Mouse (Mus musculus): ENCODE data around the gene Fmnl2. TPM values are rescaled to one million over a fixed set of nuclear protein-coding genes. Genes with fewer than 3 reads are reported as not detected.
A peak's percentile ranks its signal among the peaks of the same experiment; 100 is the strongest.

Gene Fmnl2
- total RNA-seq, 1 experiment from 2014 or later, result 16.9 TPM

DNA sequence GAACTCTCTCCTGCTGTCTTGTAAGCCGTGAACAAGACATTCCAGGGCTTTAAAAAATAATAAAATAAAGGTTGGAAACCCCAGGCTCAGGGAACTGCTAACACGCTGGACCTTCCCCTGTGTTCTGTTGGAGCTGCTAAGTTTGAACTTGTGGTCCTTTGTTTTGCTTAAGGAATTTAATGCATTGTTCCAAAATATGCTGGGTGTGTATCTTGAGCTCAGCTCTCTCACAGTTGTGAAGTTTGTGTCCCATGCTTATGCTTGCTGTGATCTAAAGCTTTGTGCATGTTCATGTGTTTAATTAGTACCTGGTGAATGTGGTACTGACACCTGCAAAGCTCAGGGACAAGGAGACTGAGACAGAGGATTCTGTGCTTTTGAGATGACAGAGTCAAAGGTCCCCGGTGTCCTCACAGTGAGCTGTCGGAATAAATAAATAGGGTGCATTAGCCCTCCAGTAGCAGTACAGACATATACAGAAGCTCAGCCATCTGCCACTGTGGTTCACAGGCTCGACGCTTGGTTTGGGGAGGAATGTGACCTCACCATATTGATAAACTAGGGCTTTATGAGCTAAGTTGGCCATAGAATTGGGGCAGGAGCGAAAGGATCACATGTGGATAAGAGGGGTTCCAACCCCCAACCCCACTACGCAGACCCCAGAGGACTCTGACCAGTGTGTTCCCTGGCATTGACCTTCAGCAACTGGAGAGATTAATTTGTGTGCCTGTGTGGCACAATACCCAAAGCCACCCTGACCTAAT lies 100.3 kb downstream of the Fmnl2 start:
- no peak for DNase-seq

DNA sequence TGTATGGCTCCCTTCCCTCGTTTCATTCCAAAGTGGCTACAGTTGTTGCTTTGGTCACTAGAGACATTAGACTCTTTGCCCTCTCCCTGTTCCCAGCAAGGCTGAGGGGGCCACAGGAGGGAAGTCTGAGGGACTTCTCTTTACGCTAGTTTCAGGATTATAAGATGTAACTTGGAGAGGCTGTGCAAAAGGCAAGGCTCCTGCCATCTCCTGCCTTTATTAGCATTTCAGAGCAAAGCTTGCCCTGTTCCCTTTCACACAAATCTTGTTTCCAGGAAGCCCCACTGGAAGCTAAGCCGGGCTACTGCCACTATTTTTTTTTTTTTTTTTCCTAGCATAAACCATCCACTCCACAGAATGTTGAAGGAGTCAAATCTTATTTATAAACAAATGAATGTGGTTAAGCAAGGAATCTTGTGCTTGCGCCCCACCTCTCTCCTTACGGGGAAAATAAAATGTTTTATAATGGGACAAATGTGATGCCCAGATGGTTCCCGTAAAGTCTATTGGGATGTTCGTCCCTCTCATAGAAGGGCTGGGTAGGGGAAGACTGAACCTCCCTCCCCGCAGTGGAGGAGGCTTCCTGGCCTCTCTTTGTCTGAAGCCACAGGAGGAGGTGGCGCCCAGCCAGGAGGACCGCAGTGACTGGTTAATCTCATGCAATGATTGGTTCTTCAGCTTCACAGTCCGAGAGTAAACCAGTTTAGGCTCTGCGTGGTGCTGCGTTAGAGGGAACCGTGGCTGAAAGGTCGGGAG lies 101.1 kb downstream of the Fmnl2 start:
- peak; percentile 78 for DNase-seq

DNA sequence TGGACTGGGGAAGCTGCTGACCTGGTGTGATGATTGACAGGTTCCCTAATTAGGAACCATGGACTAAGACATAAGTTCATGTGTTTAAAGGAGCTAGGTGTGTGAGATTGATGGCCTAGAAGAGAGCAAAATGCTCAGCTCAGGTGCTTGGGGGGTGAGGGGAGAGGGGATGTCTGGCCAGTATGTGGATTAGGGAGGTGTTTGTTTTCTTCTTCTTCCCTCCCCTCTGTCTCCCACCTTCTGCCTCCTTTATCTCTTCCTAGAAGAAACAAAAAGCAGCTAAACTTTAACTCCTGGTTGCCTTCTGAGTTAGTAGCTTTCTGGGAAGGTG lies 101.6 kb downstream of the Fmnl2 start:
- DNase-seq, result no peak

DNA sequence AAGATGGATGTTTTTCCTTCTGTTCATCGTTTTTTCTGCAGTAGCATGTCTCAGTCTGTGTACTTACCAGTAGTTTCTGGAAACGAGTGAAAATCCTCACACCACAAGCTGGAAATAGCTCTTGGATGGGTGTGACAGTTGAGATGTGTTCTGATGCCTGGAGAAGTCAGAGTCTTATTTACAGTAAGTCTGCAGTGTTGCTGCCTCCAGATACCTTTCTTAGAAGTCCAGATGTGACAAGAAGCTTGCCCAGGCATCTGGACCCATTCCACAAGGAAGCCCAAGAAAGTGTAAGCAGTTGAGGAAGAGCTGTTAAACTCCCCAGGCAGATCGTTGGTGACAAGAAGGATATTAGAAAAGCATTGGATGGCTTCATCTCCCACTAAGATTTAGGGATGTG lies 102.3 kb downstream of the Fmnl2 start:
- DNase-seq, result no peak

DNA sequence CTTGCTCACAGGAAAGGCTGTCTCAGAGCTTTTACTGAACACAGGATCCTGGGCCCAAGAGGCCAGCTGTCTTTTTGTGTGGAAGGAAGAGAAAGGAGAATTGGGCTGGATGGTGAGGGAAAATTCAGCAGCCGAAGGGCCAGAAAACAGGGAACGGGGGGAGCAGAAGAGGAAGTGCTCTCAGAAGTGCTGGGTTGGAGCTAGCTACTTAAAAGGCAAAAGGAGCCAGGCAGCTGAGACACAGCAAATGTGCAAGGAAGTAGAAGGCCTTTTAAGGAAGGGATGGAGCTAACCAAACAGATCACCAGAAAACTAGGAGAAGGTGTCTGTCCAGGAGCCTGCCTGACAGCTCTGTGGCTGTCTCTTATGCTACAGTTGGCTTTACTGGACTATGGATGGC lies 103.0 kb downstream of the Fmnl2 start:
- no peak for DNase-seq

DNA sequence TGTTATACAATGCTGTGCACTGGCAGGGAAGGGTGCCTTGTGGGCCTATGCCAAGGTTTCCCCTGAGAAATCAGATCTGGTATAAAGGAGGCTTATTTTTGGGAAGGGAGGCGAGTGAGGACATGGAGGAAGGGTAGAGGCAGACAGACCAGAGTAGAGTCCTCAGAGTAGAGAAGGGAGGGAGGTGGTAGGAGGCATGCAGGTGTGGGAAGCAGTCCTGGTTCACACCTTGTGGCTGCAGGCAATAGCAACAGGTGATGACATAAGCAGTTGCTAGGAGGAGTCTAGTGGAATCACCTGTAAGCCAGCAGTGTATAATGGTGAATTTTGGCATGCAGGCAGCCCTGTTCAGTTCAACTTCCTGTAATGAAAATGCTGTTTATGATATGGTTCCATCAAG lies 105.8 kb downstream of the Fmnl2 start:
- DNase-seq, result no peak

DNA sequence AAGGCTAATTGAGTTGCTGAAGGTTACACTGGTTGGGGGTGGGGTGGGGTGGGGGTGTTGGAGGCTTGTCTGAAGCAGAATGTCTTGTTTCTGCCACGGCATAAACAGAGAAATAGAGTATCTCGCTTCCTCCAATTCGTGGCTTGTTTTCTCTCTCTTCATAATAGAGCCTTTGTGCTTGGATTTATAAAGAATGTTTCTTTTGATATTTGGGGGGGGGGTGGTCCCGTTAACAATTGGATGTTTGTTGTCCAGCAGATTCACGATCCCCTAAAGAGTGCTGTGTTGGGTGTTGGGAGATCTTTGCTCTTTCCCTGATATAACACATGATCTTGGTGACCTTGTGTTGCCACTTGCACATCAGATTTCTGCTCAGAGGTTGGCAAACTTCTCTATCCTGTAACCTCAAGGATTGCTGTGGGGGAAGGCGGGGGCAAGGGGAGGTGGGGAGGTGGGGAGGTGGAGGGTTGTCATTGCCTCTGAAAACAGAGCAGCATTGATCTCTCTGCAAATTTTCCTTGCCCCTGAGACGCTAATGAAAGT lies 106.8 kb downstream of the Fmnl2 start:
- no peak for DNase-seq

DNA sequence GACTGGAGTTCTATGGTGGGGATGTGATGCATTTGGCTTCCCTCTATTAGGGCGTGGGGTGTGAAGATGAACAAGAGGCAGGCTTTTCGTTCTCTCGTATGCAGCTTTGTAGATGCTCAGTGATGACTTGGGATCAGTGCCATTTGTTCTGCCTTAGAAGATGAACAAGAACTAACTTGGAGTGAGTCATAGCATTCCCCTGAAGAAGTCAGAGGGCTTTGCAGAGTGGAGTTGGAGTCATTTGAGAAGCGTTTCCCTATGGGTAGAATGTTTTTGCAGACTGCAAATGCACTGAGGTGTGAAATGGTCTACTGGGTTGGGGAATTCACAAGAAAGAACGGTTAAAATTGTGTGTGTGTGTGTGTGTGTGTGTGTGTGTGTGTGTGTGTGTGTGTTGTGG lies 108.6 kb downstream of the Fmnl2 start:
- DNase-seq, result no peak

DNA sequence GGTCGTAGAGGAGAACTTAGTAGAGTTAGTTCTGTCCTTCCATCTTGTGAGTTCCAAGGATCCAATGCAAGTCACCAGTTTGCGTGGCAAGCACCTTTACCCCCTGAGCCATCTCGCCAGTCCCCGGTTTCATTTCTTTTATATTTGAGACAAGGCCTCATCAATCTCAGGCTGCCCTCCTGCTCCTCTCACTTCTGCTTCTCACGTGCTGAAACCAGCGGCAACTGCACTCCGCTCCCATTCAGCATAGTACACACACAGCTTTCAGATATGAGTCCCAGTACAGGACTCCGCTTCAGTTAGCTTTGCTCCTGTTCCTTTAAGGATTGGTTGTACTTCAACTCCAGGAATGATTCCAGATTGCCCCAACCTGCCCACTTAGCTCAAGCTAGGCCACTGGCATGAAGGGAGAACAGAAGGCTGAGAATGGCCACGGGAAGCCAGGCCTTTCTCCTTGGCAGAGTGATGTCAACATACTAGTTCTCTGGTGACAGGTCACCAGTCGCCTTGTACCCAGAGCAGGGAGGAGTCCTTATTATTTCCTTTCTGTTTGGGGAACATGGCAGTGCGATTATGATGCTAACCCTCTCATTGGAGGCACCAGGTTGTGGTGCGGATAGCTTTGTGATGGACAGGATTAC lies 109.3 kb downstream of the Fmnl2 start:
- DNase-seq, result no peak

DNA sequence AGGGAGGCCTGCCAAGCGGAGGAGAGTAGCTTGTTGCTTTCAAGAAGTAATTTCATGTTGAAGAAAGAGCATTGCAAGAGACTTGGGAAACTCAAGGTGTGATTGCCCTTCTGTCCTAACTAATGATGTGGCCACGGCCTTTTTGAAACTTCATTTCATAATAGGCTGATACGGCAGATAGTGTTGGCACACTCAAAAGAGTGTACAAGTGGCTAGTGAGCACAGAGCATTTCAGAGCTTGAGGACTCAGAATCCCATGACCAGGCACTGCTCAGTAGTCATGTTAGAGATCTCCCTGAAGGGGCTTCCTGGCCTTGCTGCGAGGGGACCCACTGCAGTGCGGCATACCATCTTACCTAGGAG lies 109.8 kb downstream of the Fmnl2 start:
- DNase-seq, result no peak

DNA sequence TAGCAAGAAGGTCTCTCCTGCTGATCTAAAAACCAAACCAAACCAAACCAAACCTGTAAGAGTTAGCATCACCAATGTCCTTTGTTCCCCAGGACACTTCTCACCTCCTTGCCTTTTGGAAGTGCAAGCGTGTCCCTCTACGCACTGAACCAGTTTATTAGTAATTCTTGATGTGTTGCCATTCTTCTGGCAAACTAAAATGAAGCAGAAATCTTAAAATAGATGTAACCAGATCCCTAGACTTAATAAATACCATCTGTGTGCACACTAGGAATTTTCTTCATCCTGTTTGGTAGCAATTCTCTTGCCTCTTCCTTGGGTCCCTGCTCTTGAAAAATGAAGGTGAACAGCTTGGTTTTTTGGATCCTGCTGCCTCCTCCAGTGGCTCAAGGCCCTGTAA lies 111.2 kb downstream of the Fmnl2 start:
- DNase-seq, result no peak

DNA sequence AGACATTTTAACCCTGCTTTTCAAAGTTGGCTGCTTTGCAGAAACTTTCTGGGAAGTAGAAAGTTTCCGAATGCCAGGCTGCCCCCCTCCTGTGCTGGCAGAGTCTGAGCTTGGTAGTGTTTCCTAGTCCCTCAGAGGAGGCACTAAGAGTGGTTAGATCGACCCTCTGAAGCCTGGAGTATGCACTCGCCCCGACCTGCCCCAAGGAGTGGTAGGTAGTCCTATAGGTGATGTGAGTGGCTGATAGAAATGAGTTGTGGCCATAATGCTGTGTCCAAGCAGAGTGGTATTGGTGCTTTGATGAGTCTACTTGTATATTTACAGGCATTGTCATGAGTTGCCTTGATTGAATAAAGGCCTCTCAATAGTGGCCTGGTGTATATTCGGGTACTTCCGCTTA lies 116.4 kb downstream of the Fmnl2 start:
- DNase-seq, result no peak

DNA sequence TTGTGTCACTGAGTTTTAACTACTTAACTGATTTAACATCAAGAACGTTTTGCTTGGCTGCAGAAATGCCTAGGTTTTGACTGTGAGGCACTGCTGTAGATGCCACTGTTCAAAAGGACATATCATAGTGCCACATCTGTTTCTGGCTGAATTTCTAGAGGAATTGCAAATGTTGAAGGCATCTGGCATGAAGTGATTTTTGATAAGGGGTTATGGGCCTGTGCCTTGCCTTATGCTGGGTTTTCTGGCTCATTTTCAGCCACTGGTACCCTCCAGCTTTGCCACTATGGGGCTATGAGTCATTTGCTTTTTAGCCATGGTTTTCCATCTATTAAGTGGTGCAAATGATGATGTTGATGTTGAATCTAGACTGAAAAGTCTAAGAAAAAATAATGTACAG lies 117.1 kb downstream of the Fmnl2 start:
- no peak for DNase-seq

DNA sequence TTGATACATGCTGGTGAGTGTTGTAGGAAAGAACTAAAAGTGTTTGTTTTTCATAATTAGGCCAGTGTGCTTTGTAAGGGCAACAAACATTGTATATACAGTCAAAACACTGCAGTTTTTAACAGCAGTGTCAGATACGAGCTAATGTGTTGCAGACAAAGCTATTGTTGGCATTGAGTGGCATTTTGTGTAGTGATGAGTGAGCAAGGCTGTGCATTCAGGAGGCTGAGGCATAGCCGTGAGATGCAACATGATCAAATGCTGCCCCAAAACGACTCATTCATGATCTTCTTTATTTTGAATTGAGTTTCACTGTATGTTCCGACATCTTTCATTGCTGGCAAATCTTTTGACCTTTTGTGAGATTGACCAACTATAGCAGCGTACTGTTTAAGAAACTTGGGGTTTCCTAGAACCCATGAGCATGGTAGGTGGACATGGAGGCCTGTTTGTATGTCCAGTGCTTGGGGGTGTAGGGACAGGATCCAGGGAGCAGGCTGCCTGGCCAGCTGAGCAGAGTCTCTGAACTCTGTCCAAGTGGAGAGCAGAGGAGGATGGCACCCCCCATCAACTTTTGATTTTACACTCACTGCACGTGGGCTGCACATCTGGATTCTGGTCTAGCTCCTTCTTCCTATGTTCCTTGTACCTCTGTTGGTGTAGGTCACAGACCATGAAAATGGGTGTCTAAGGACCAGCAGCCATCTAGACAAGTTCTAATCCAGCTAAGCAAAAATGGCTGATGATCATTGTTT lies 120.4 kb downstream of the Fmnl2 start:
- no peak for DNase-seq

DNA sequence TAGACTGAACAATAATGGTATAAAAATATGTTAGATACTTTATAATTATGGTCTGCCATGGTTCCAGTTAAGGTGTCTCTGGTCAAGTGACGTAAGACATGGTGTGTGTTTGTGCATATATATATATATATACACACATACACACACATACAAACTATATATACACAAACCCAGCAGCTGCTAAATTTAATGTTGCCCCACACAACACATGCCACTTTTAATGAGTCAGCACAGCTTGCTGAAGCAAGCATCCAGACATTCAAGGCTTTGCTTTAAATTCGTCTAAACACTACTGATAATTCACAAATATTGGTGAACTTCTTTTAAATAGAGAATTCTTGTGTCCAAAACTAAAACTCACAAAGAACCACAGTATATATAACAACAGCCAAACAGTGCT lies 121.1 kb downstream of the Fmnl2 start:
- no peak for DNase-seq

DNA sequence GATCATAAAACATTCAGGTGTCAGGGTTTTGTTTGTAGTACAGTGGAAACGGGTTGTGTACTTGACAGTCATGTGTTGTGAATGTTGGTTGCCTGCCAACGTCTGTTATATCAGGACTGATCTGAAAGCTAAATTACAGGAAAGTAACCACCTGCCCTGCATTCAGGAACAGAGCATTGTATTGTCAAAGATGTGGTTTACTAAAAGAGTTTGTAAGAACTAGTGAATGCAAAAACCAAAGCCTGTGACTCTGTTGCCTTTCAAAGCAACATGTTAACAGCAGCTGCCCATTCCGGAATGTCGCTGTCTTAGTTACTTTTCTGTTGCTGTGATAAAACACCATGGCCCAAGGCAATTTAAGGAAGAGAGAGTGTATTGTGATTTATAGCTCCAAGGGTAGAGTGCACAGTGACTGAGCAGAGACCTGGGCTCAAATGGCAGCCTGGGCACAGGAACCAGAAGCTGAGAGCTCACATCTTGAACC lies 121.7 kb downstream of the Fmnl2 start:
- no peak for DNase-seq

DNA sequence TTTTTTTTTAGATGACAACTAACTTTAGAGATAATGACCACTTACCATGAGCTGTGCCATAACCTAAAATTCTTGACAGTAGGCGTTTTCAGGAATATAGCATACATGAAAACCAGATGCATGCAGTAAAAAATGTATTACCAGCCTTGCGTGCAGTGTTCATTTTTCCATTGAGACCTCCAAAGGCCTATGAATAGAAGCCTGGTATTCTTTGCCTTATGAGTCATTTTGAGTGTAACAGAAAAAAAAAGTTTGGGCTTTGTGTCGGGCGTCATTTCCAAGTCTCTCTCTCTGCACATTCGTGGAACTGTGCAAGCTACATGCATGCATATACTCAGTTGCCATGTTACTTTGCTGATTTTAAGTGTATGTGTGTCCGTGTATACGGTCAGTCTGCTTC lies 123.5 kb downstream of the Fmnl2 start:
- no peak for DNase-seq

DNA sequence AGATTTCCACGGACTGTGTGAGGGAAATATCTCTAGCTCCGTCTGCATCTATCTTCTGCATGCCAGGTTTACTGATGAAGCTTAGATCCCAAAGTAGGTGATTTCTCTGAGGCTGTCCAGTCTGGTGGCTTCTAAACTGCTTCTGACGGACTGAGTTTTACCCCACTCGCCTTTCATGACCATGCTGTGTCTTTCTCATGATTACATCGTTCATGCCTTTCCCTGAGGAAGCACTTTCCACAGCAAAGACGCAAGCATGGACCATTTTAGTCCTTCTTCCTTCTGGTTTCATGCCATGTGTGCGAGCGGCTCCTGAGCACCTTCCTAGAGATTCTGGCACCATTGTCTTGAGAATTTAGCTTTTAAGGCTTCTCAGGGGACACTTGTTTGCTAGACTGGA lies 123.9 kb downstream of the Fmnl2 start:
- no peak for DNase-seq

DNA sequence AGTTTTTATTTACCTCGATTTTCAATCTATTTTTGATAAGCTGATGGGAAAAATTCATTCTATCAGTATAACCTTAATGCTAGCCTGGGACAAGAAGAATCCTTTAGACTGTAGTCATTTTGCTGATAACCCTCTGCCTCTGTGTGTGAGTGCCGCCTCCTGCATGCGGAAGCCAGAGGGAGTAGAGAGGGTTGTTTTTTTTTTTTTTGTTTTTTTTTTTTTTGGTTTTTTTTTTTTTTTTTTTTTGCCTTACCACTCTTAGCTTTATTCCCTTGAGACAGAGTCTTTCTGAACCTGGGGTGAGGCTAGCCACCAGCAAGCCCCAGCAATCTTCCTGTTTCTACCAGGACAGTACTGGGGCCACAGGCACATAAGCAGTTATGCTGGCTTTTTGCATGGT lies 124.8 kb downstream of the Fmnl2 start:
- no peak for DNase-seq

DNA sequence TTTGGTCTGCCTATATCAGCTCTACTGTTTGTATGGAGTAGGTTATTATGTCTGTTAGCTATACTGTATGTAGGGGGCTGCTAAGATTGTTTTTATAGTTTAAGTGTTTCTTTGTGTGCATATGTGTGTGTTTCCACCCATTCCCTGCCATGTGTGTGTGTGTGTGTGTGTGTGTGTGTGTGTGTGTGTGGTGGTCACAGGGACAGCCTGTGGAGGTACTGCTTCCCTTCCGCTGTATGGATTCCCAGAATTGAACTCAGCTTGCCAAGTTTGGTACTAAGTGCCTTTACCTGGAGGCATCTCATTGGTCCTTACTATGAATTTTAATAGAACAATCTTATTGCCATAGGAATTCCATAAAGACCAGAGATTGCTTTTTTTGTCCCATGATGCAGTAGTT lies 126.9 kb downstream of the Fmnl2 start:
- no peak for DNase-seq

DNA sequence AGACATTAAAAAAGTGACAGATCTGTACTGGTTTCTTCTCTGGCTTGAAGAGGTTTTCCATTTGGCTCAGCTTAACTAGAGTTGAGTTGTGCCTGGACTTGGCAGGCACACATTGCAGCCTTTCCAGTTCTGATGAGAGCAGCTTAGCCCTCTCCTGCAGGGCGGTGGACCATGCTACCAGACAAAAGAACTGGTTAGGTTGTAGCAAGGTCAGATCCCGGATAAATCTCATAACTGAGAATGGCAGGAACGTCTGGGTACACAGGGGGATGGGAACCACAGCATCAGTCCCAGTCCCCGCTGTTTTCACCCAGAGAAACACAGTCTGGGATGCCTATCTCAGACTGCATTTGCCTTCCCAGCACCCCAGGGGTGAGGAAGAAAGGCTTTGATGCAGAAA lies 127.5 kb downstream of the Fmnl2 start:
- no peak for DNase-seq

DNA sequence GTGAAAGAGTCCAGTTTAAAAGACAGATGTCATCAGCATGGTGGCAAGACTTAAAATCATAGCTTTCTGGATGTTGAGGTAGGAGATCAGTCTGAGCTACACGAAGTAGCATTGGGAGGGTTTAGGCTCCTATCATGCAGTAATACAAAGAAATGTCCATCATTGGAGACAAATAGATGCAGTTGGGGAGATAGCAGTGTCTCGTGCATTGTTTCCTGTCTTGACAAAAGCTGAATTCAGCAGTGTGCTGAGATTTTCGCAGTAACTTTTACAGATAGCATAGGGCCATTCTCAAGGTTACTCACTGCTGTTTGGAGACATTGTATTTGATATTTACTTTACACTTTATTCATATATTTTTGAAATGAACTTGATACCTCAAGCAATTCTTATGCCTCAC lies 128.7 kb downstream of the Fmnl2 start:
- no peak for DNase-seq

DNA sequence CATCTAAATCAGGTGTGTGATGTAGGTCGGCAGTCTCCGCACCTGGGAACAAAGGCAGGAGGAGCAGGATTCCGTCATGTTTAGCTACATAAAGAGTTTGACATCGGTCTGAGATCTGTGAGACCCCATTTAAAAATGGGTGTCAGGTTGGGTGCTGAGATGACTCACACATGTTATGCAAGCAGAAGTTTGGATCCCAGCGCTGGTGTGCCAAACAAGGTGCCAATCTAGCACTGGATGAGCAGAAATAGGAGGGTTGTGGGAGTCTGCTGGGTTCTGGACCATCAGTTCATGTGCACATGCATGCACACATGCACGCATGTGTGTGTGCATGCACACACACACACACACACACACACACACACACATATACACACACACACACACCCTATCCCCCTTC lies 129.4 kb downstream of the Fmnl2 start:
- no peak for DNase-seq
